Mouse (Mus musculus): ENCODE data around the gene Gjb4. TPM values are rescaled to one million over a fixed set of nuclear protein-coding genes. Genes with fewer than 3 reads are reported as not detected.

The Gjb4 gene
- polyA plus RNA-seq (2014; fragmentation: Illumina TruSeq; extraction: RNeasy Lipid Tissue Mini Kit (QIAGEN cat#74804); ENCODE audit: low read depth, low replicate concordance): not detected

GRCm38 (mm10) chr4:127353951-127354438, at the start of gene Gjb4:
TSS of gene Gjb4 (minus strand) at chr4:127354081.

DNA sequence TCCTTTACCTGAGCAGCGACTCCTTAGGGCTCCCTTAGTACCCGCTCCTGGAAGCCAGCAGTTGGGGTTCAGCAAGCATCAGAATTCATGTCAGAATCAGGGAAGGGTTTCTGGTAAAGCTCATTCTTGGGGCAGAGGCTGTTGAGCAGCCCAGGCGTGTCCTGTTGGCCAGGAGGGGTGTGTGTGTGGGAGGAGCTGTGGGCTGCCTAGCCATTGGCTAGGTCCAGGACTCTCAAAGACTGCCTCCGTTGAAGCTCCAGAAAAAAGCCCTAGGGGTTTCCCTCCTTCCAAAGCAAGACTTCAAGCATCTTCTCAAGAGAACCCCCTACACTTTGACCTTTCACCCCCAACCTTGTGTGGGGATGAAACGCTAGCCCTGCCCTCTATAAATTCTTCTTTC, 4.1 kb upstream of the Gjb4 start, which contains the start of gene Gjb5:
Gjb5 (minus strand) TSS at position 164 of the 400 bp plus-strand sequence.

GRCm38 (mm10) chr4:127330181-127331100, 23.4 kb downstream of the Gjb4 start, which contains the start of gene Gjb3:
TSS of gene Gjb3 (minus strand) at chr4:127330844.

GRCm38 (mm10) chr4:127313861-127314260, 40.0 kb downstream of the Gjb4 start, which contains the start of gene Gja4:
TSS of gene Gja4 (minus strand) at chr4:127314039.

Other genes starting within 250 kb of the Gjb4 start
- gene Tmem35b, start 230.4 kb downstream of the Gjb4 start, polyA plus RNA-seq (2014; fragmentation: Illumina TruSeq; extraction: RNeasy Lipid Tissue Mini Kit (QIAGEN cat#74804); ENCODE audit: low read depth, low replicate concordance): 2.1 TPM
- gene Dlgap3, start 184.9 kb downstream of the Gjb4 start, polyA plus RNA-seq (2014; fragmentation: Illumina TruSeq; extraction: RNeasy Lipid Tissue Mini Kit (QIAGEN cat#74804); ENCODE audit: low read depth, low replicate concordance): not detected
- 64.1 TPM for gene Smim12, start 110.3 kb downstream of the Gjb4 start, polyA plus RNA-seq (2014; fragmentation: Illumina TruSeq; extraction: RNeasy Lipid Tissue Mini Kit (QIAGEN cat#74804); ENCODE audit: low read depth, low replicate concordance)
- 13.1 TPM for gene Gja4, start 40.0 kb downstream of the Gjb4 start, polyA plus RNA-seq (2014; fragmentation: Illumina TruSeq; extraction: RNeasy Lipid Tissue Mini Kit (QIAGEN cat#74804); ENCODE audit: low read depth, low replicate concordance)
- not detected for gene Gjb3, start 23.2 kb downstream of the Gjb4 start, polyA plus RNA-seq (2014; fragmentation: Illumina TruSeq; extraction: RNeasy Lipid Tissue Mini Kit (QIAGEN cat#74804); ENCODE audit: low read depth, low replicate concordance)
- gene Gjb5, start 4.1 kb upstream of the Gjb4 start, polyA plus RNA-seq (2014; fragmentation: Illumina TruSeq; extraction: RNeasy Lipid Tissue Mini Kit (QIAGEN cat#74804); ENCODE audit: low read depth, low replicate concordance): 0.34 TPM

Measured in heart, adult 10 weeks (tissue).